Mouse (Mus musculus): ENCODE results near the gene Zfp385b. TPM values are rescaled to one million over a fixed set of nuclear protein-coding genes. Genes with fewer than 3 reads are reported as not detected.
A peak's percentile ranks its signal among the peaks of the same experiment; 100 is the strongest.

Zfp385b gene
- polyA plus RNA-seq, 1 experiment from 2014 or later, result 8.1 TPM

- Histone ChIP-seq H3K27ac (ENCODE audit: low read length) (no peak overlapping the region), H3K4me1 (ENCODE audit: control insufficient read depth, low read depth, low read length) (no peaks in the 10 kb centered on the region), H3K27me3 (ENCODE audit: control insufficient read depth, insufficient read depth, low read depth, low read length) (no peaks in the 10 kb centered on the region), H3K9ac (ENCODE audit: low read depth, low read length) (no peak overlapping the region), H3K4me2 (ENCODE audit: low read depth, low read length) (no peak overlapping the region), H3K36me3 (ENCODE audit: control insufficient read depth, insufficient read depth) (no peaks in the 10 kb centered on the region), H3K9me3 (replicated peaks; ENCODE audit: control insufficient read depth, low read length) (no peaks in the 10 kb centered on the region), H3K4me3 (ENCODE audit: low read depth, low read length) (no peak overlapping the region)
- WGBS (ENCODE audit: insufficient replicate concordance), result 68% methylated on average over 5 of the region's 5 CpGs
- no peak for ATAC-seq (ENCODE audit: low read depth)
Measured at GRCm38 (mm10) chr2:77662171-77662570, 157.3 kb downstream of the Zfp385b start.

GRCm38 (mm10) chr2:77653686-77654085, 165.8 kb downstream of the Zfp385b start:
- no peaks in the 10 kb centered on the region for H3K36me3 ChIP-seq (ENCODE audit: control insufficient read depth, insufficient read depth)
- no peak overlapping the region for H3K4me2 ChIP-seq (ENCODE audit: low read depth, low read length)
- H3K27me3 ChIP-seq (ENCODE audit: control insufficient read depth, insufficient read depth, low read depth, low read length), result no peaks in the 10 kb centered on the region
- no peak overlapping the region for H3K9ac ChIP-seq (ENCODE audit: low read depth, low read length)
- no peaks in the 10 kb centered on the region for H3K9me3 ChIP-seq (replicated peaks; ENCODE audit: control insufficient read depth, low read length)
- no peak overlapping the region for H3K27ac ChIP-seq (ENCODE audit: low read length)
- no peak overlapping the region for H3K4me3 ChIP-seq (ENCODE audit: low read depth, low read length)
- H3K4me1 ChIP-seq (ENCODE audit: control insufficient read depth, low read depth, low read length), result no peaks in the 10 kb centered on the region
- WGBS (ENCODE audit: insufficient replicate concordance), result 64% methylated on average over 2 of the region's 2 CpGs
- no peak for ATAC-seq (ENCODE audit: low read depth)

GRCm38 (mm10) chr2:77641521-77642170, 177.8 kb downstream of the Zfp385b start:
- Histone ChIP-seq H3K4me3 (ENCODE audit: low read depth, low read length) (no peak overlapping the region), H3K36me3 (ENCODE audit: control insufficient read depth, insufficient read depth) (no peaks in the 10 kb centered on the region), H3K27ac (ENCODE audit: low read length) (no peak overlapping the region), H3K4me2 (ENCODE audit: low read depth, low read length) (no peak overlapping the region), H3K4me1 (ENCODE audit: control insufficient read depth, low read depth, low read length) (peaks cover 4% of the 10 kb centered on the region; the same call in 1 of the 2 replicates), H3K27me3 (ENCODE audit: control insufficient read depth, insufficient read depth, low read depth, low read length) (no peaks in the 10 kb centered on the region), H3K9me3 (replicated peaks; ENCODE audit: control insufficient read depth, low read length) (no peaks in the 10 kb centered on the region), H3K9ac (ENCODE audit: low read depth, low read length) (no peak overlapping the region)
- no peak for ATAC-seq (ENCODE audit: low read depth)
- WGBS (ENCODE audit: insufficient replicate concordance), result 57% methylated on average over 8 of the region's 8 CpGs

- no peaks in the 10 kb centered on the region for H3K9me3 ChIP-seq (replicated peaks; ENCODE audit: control insufficient read depth, low read length)
- H3K4me3 ChIP-seq (ENCODE audit: low read depth, low read length), result no peak overlapping the region
- WGBS (ENCODE audit: insufficient replicate concordance), result 24% methylated on average over 5 of the region's 5 CpGs
- peaks cover 4% of the 10 kb centered on the region; the same call in 1 of the 2 replicates for H3K4me1 ChIP-seq (ENCODE audit: control insufficient read depth, low read depth, low read length)
- H3K4me2 ChIP-seq (ENCODE audit: low read depth, low read length), result no peak overlapping the region
- ATAC-seq (ENCODE audit: low read depth), result peak; percentile 37; the same call in 1 of the 2 replicates
- no peak overlapping the region for H3K9ac ChIP-seq (ENCODE audit: low read depth, low read length)
- H3K27me3 ChIP-seq (ENCODE audit: control insufficient read depth, insufficient read depth, low read depth, low read length), result no peaks in the 10 kb centered on the region
- no peak overlapping the region for H3K27ac ChIP-seq (ENCODE audit: low read length)
- no peaks in the 10 kb centered on the region for H3K36me3 ChIP-seq (ENCODE audit: control insufficient read depth, insufficient read depth)
Measured at GRCm38 (mm10) chr2:77639993-77640392, 179.4 kb downstream of the Zfp385b start.

- no peaks in the 10 kb centered on the region for H3K9me3 ChIP-seq (replicated peaks; ENCODE audit: control insufficient read depth, low read length)
- no peak for ATAC-seq (ENCODE audit: low read depth)
- no peaks in the 10 kb centered on the region for H3K36me3 ChIP-seq (ENCODE audit: control insufficient read depth, insufficient read depth)
- no peak overlapping the region for H3K4me3 ChIP-seq (ENCODE audit: low read depth, low read length)
- H3K9ac ChIP-seq (ENCODE audit: low read depth, low read length), result no peak overlapping the region
- WGBS (ENCODE audit: insufficient replicate concordance), result 39% methylated on average over 3 of the region's 3 CpGs
- H3K27ac ChIP-seq (ENCODE audit: low read length), result no peak overlapping the region
- H3K4me1 ChIP-seq (ENCODE audit: control insufficient read depth, low read depth, low read length), result no peaks in the 10 kb centered on the region
- no peak overlapping the region for H3K4me2 ChIP-seq (ENCODE audit: low read depth, low read length)
- H3K27me3 ChIP-seq (ENCODE audit: control insufficient read depth, insufficient read depth, low read depth, low read length), result no peaks in the 10 kb centered on the region
Measured at GRCm38 (mm10) chr2:77631606-77632005, 187.8 kb downstream of the Zfp385b start.

- H3K4me3 ChIP-seq (ENCODE audit: low read depth, low read length), result no peak overlapping the region
- WGBS (ENCODE audit: insufficient replicate concordance), result 70% methylated on average over 3 of the region's 3 CpGs
- no peak overlapping the region for H3K9ac ChIP-seq (ENCODE audit: low read depth, low read length)
Measured at GRCm38 (mm10) chr2:77627622-77628231, 191.7 kb downstream of the Zfp385b start.

GRCm38 (mm10) chr2:77618686-77619085, 200.8 kb downstream of the Zfp385b start:
- Histone ChIP-seq H3K27me3 (ENCODE audit: control insufficient read depth, insufficient read depth, low read depth, low read length) (no peaks in the 10 kb centered on the region), H3K9ac (ENCODE audit: low read depth, low read length) (no peak overlapping the region), H3K4me1 (ENCODE audit: control insufficient read depth, low read depth, low read length) (no peaks in the 10 kb centered on the region), H3K4me2 (ENCODE audit: low read depth, low read length) (no peak overlapping the region), H3K27ac (ENCODE audit: low read length) (no peak overlapping the region), H3K36me3 (ENCODE audit: control insufficient read depth, insufficient read depth) (no peaks in the 10 kb centered on the region), H3K4me3 (ENCODE audit: low read depth, low read length) (no peak overlapping the region), H3K9me3 (replicated peaks; ENCODE audit: control insufficient read depth, low read length) (no peaks in the 10 kb centered on the region)
- WGBS (ENCODE audit: insufficient replicate concordance), result 54% methylated on average over 4 of the region's 4 CpGs
- ATAC-seq (ENCODE audit: low read depth), result no peak

More at GRCm38 (mm10) chr2:77627622-77628231, 191.7 kb downstream of the Zfp385b start:
- no peak for ATAC-seq (ENCODE audit: low read depth)
- Histone ChIP-seq H3K4me2 (ENCODE audit: low read depth, low read length) (no peak overlapping the region), H3K9me3 (replicated peaks; ENCODE audit: control insufficient read depth, low read length) (no peaks in the 10 kb centered on the region), H3K27ac (ENCODE audit: low read length) (no peak overlapping the region), H3K4me1 (ENCODE audit: control insufficient read depth, low read depth, low read length) (no peaks in the 10 kb centered on the region), H3K27me3 (ENCODE audit: control insufficient read depth, insufficient read depth, low read depth, low read length) (no peaks in the 10 kb centered on the region), H3K36me3 (ENCODE audit: control insufficient read depth, insufficient read depth) (no peaks in the 10 kb centered on the region)

- Histone ChIP-seq H3K36me3 (ENCODE audit: control insufficient read depth, insufficient read depth) (no peaks in the 10 kb centered on the region), H3K4me1 (ENCODE audit: control insufficient read depth, low read depth, low read length) (no peaks in the 10 kb centered on the region), H3K9ac (ENCODE audit: low read depth, low read length) (no peak overlapping the region), H3K27me3 (ENCODE audit: control insufficient read depth, insufficient read depth, low read depth, low read length) (no peaks in the 10 kb centered on the region), H3K4me2 (ENCODE audit: low read depth, low read length) (no peak overlapping the region), H3K9me3 (replicated peaks; ENCODE audit: control insufficient read depth, low read length) (no peaks in the 10 kb centered on the region), H3K27ac (ENCODE audit: low read length) (no peak overlapping the region), H3K4me3 (ENCODE audit: low read depth, low read length) (no peak overlapping the region)
- WGBS (ENCODE audit: insufficient replicate concordance), result 60% methylated on average over 7 of the region's 7 CpGs
- no peak for ATAC-seq (ENCODE audit: low read depth)
Measured at GRCm38 (mm10) chr2:77610303-77610991, 209.0 kb downstream of the Zfp385b start.

- no peak for ATAC-seq (ENCODE audit: low read depth)
- Histone ChIP-seq H3K9me3 (replicated peaks; ENCODE audit: control insufficient read depth, low read length) (no peaks in the 10 kb centered on the region), H3K36me3 (ENCODE audit: control insufficient read depth, insufficient read depth) (no peaks in the 10 kb centered on the region), H3K9ac (ENCODE audit: low read depth, low read length) (no peak overlapping the region), H3K27ac (ENCODE audit: low read length) (no peak overlapping the region), H3K4me2 (ENCODE audit: low read depth, low read length) (no peak overlapping the region), H3K4me3 (ENCODE audit: low read depth, low read length) (no peak overlapping the region), H3K4me1 (ENCODE audit: control insufficient read depth, low read depth, low read length) (no peaks in the 10 kb centered on the region), H3K27me3 (ENCODE audit: control insufficient read depth, insufficient read depth, low read depth, low read length) (no peaks in the 10 kb centered on the region)
- WGBS (ENCODE audit: insufficient replicate concordance), result 63% methylated on average over 5 of the region's 5 CpGs
Measured at GRCm38 (mm10) chr2:77609452-77609851, 210.0 kb downstream of the Zfp385b start.

All from liver, embryonic 16.5 days (tissue).